ENCODE assay signal across 8 mouse cellular contexts in genomic region chr8:71819936-71820335, GRCm38 (mm10).
A peak's percentile ranks its signal among the peaks of the same experiment; 100 is the strongest.
DNase-seq lines count a peak whose midpoint lies in the region; ATAC-seq and TF ChIP-seq lines count a peak whose summit lies in the region.
"Not testable (repeated sequence)": the region's sequence is repeated elsewhere in the genome, so short reads cannot be mapped to it uniquely, and the experiment has no call there.

No protein-coding gene starts in this region.

- not testable (repeated sequence) for H3K4me3 ChIP-seq in embryonic facial prominence, embryonic 15.5 days (replicated peaks); heart, embryonic 11.5 days (ENCODE audit: low read depth, low read length); hindbrain, embryonic 12.5 days; intestine, postnatal 0 days (ENCODE audit: low read depth, low read length); limb, embryonic 15.5 days; midbrain, embryonic 11.5 days (ENCODE audit: low read depth, low read length); neural tube, embryonic 12.5 days

- DNase-seq in midbrain, embryonic 11.5 days (ENCODE audit: low spot score, missing footprints), result peak; percentile 59
- peak; percentile 1 for DNase-seq in thymus, postnatal 0 days (ENCODE audit: low spot score)

- not testable (repeated sequence) for H3K27ac ChIP-seq in embryonic facial prominence, embryonic 15.5 days (replicated peaks); heart, embryonic 11.5 days (ENCODE audit: low read depth, low read length); hindbrain, embryonic 12.5 days; intestine, postnatal 0 days (ENCODE audit: low read depth, low read length); limb, embryonic 15.5 days; midbrain, embryonic 11.5 days (ENCODE audit: low read depth, low read length); neural tube, embryonic 12.5 days

- TF ChIP-seq CTCF in intestine, postnatal 0 days (IDR thresholded peaks at IDR 0.05; ENCODE audit: low read depth), result not testable (repeated sequence)

- peak; percentile 69 for ATAC-seq in embryonic facial prominence, embryonic 15.5 days (ENCODE audit: insufficient number of reproducible peaks, low FRiP score, low TSS enrichment, low read depth)
- peak; percentile 39 for ATAC-seq in heart, embryonic 11.5 days (replicated peaks; ENCODE audit: insufficient number of reproducible peaks, low FRiP score, low TSS enrichment)
- ATAC-seq in hindbrain, embryonic 12.5 days (ENCODE audit: low FRiP score), result peak; percentile 46
- peak; percentile 36; the same call in 1 of the 2 replicates for ATAC-seq in intestine, postnatal 0 days
- peak; percentile 49 for ATAC-seq in limb, embryonic 15.5 days (ENCODE audit: insufficient number of reproducible peaks, low FRiP score, low TSS enrichment, low read depth)
- peak; percentile 57 for ATAC-seq in midbrain, embryonic 11.5 days (ENCODE audit: low FRiP score)
- ATAC-seq in neural tube, embryonic 12.5 days (ENCODE audit: low FRiP score, low read depth), result peak; percentile 62

- not testable (repeated sequence) for H3K9me3 ChIP-seq in embryonic facial prominence, embryonic 15.5 days (replicated peaks); heart, embryonic 11.5 days (replicated peaks; ENCODE audit: control insufficient read depth, low read length); hindbrain, embryonic 12.5 days (replicated peaks); intestine, postnatal 0 days (ENCODE audit: control insufficient read depth); limb, embryonic 15.5 days; midbrain, embryonic 11.5 days (ENCODE audit: control insufficient read depth, low read length); neural tube, embryonic 12.5 days

- not testable (repeated sequence) for H3K9ac ChIP-seq in embryonic facial prominence, embryonic 15.5 days; heart, embryonic 11.5 days (ENCODE audit: low read depth, low read length); hindbrain, embryonic 12.5 days; intestine, postnatal 0 days (ENCODE audit: low read depth, low read length); limb, embryonic 15.5 days; midbrain, embryonic 11.5 days (ENCODE audit: low read length); neural tube, embryonic 12.5 days

- WGBS in embryonic facial prominence, embryonic 15.5 days, result 83% methylated on average over 8 of the region's 8 CpGs
- 78% methylated on average over 8 of the region's 8 CpGs for WGBS in heart, embryonic 11.5 days (ENCODE audit: insufficient replicate concordance)
- 83% methylated on average over 8 of the region's 8 CpGs for WGBS in hindbrain, embryonic 12.5 days
- WGBS in intestine, postnatal 0 days, result 87% methylated on average over 8 of the region's 8 CpGs
- 84% methylated on average over 8 of the region's 8 CpGs for WGBS in limb, embryonic 15.5 days
- WGBS in midbrain, embryonic 11.5 days, result 83% methylated on average over 8 of the region's 8 CpGs
- WGBS in neural tube, embryonic 12.5 days, result 83% methylated on average over 8 of the region's 8 CpGs

- H3K4me2 ChIP-seq in embryonic facial prominence, embryonic 15.5 days (replicated peaks); heart, embryonic 11.5 days; hindbrain, embryonic 12.5 days (replicated peaks); intestine, postnatal 0 days (replicated peaks; ENCODE audit: low read depth); limb, embryonic 15.5 days; midbrain, embryonic 11.5 days; neural tube, embryonic 12.5 days (replicated peaks): not testable (repeated sequence)

- H3K36me3 ChIP-seq in embryonic facial prominence, embryonic 15.5 days; heart, embryonic 11.5 days (ENCODE audit: control insufficient read depth, insufficient read depth, low read length); hindbrain, embryonic 12.5 days; intestine, postnatal 0 days (ENCODE audit: control insufficient read depth, insufficient read depth); limb, embryonic 15.5 days; midbrain, embryonic 11.5 days (ENCODE audit: control insufficient read depth, insufficient read depth, low read length); neural tube, embryonic 12.5 days: not testable (repeated sequence)

- not testable (repeated sequence) for H3K27me3 ChIP-seq in embryonic facial prominence, embryonic 15.5 days; heart, embryonic 11.5 days (ENCODE audit: control insufficient read depth, insufficient read depth, low read length); hindbrain, embryonic 12.5 days; intestine, postnatal 0 days (replicated peaks; ENCODE audit: control insufficient read depth, insufficient read depth, low read length); limb, embryonic 15.5 days; midbrain, embryonic 11.5 days (ENCODE audit: control insufficient read depth, insufficient read depth, low read length); neural tube, embryonic 12.5 days (replicated peaks)

- H3K4me1 ChIP-seq in embryonic facial prominence, embryonic 15.5 days; heart, embryonic 11.5 days (ENCODE audit: control insufficient read depth, insufficient read depth, low read length); hindbrain, embryonic 12.5 days; intestine, postnatal 0 days (replicated peaks; ENCODE audit: control insufficient read depth, insufficient read depth, low read length); limb, embryonic 15.5 days; midbrain, embryonic 11.5 days (ENCODE audit: control insufficient read depth, insufficient read depth, low read length); neural tube, embryonic 12.5 days: not testable (repeated sequence)
